Mouse (Mus musculus) natural killer cell, adult 2 months (primary cell): ENCODE results near the gene Ndufc2.

Experiments used
- DNase-seq, 2 experiments: peaks; one replicate each; pipeline ENCODE4 v3.0.0; 2022; ENCODE audit warnings: low spot score in 2 of 2

The Ndufc2 gene

DNA sequence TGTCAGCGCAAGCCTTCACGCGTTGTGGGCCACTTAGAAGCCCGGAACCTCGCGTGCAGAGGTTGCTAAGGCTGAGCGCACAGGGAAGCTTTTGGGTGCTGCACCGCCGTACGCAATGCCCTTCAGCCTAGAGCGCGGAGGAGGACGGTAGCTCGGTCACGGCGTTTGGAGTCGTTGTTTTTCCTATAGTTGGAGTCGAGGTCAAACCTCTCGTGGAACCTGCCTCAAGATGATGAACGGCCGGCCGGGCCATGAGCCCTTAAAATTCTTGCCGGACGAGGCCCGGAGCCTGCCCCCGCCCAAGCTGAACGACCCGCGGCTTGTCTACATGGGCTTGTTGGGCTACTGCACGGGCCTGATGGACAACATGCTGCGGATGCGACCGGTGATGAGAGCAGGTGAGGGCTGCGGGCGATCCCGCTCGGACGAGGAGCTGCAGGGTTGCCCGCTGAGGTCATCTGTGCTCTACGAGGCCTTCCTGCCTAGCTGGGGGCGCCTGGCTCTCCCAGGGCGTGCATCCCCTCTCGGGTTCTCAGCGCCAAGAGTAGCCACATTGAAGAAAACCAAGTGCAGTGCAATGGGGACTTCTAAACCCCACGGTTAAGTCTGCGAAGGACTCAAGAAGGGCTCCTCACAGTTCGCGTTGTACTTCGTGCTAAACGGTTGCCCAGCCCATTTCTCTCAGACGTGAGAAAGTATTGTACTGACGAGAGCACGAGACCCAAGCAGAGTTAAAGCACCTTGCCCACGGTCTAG, at the start of gene Ndufc2:
Gene Ndufc2 (plus strand): TSS at position 44 of the 756 bp plus-strand sequence.
- peak; percentile 61 to 75 for DNase-seq

DNA sequence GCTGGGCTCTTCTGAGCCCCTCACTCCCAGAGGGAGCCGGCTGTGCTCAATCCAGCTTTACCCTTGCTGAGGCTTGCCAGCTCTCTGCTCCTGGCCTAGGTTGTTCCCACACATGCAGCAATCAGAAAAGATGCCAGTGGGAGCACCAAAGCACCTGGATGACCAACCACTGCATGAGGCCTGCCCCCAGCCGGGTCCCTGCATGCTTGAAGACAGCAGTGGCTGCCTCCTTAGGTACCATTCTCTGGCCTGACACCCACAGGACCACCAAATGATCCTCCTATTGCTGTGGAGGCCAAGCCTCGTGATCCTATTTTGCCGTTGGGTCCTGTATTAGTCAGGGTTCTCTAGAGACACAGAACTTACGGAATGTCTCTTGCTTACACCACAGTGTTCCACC, 48.9 kb upstream of the Ndufc2 start:
- DNase-seq: no peak

DNA sequence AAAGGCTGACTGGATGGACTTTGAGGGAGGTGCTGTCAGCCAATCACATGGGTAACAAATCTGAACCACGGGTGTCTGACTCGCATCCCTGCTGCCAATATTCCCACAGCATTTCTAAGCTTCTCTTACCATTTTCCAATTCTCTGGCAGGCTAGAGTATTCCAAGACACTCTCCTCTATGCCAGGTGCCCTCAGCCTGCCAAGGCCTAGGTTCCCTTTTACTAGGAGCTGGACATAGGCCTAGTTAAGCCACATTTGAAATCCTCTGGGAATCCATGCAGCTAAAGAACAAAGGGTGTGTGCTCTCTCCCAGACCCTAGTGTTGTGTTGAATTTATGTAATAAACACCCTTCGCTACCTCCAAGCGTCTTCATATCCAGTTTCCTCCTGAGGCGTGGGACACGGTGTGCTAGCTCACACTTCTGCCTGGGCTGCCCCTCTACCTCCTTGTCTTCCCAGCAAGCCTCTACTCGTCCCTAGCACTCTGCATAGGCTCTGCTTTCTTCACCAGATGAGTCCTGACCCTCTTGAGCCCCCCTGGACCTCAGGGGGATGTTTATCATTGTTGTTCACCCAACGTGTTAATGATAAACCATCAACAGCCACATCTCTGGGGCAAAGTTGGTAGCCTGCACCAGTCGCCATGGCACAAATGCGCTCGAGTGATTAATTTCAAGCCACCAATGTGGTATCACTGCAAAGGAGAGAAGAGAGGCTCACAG, 47.9 kb upstream of the Ndufc2 start:
- no peak for DNase-seq

DNA sequence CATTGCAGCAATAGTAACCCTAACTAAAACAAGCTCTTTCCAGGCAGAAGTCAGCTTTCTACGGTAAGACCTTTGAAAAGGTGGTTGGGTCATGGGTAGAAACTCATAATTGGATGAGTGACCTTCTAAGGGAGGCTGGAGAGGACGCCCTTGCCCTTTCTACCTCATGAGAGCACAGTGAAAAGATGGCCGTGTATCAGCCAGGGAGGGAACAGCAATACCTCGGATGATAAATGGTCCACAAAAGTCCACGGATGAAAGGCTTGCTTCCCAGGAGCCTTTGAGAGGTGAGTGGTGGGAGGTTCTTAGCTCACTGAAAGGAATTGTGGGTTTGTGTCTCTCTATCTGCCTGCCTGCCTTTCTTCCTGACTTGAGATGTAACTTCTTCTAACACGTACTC, 46.4 kb upstream of the Ndufc2 start:
- no peak for DNase-seq

DNA sequence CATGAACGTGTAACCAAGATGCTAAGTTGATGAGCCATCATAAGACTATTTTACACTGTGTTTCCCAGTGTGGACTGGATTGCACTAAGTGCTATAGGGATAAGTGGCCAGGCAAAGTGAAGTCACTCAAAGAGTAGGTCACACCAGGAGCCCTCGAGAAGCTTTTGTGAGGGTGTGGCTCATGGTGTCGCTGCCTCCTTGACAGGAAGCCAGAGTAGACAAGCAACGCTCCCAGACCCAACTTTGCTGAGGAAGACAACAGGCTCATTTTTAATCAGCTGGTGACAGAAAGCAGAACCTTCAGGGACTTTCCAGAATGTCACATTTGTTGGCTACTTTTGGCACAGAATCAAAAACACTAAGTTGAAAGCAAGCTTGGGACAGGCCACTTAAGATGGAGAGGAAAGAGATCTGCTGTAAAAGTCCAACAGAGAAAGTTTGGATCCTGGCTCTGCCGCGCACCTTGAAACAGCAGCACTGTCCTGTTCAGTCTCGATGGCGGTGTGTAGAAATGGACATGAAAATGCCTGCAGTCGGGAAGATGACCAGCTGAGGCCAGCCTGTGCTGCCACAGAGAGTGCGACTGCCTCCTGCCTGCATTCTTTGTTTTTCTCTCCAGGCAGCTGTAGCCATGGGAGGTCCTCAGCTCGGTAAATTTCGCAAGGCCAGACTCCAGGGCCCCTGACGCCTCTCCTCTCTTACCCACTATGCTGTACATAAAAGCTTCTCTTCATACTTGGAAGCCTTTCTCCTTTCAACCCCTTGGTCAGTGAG, 44.5 kb upstream of the Ndufc2 start:
- peak in 1 of 2 experiments; percentile 41 for DNase-seq

DNA sequence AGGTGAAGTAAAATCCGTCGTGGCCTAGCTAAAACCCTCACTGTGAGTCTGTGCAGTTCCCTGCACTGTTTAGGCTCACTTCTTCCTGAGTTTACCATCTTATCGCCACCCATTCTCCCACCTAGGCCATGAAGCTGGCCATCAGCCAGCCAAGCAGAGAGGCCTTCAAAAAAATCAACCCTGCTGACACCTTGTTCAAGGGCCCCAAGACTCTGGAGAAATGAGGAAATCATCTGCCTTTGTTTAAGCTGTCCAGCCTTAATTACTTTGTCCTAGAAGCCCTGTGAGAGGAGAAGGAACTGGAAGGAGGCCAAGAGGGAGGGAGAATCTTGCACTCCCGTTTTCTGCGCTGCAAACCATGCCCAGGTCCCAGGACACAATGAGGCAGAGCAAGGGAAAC, 43.5 kb upstream of the Ndufc2 start:
- DNase-seq: no peak

DNA sequence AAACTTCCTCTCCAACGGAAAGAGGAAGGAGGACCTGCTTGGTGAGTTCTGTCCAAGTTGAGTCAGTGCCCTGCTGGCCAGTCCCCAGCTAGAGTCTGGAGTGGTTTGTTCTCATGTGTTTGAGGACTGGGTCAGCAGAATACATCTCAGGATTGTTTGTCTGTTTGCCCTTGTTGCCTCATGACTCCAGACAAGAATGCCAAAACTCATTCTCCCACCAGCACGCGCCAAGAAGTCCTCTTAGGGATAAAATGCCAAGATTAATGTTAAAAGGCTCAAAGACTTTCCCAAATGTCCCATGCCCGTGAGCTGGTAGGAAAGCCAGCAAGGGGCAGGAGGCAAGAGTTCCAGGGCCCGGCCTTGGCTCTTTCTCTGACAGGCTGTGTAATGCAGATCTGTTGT, 42.9 kb upstream of the Ndufc2 start:
- no peak for DNase-seq

DNA sequence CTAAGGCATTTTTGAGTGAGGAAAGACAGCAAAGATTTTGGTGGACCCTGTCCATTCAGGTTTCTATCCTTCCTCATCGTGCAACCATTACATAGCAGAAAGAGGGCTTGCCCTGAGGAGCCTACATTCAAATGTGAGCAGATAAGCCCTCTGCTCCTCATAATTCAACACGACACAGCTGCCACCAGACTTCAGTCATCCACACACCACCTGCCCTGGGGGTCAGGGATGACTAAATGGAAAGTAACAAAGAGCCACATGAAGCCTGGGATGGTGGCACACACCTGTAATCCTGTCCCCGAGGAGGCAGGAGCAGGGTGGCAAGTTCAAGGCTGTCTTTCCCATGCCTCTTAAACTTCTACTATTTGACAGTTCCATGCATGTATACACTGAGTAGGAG, 42.0 kb upstream of the Ndufc2 start:
- no peak for DNase-seq

DNA sequence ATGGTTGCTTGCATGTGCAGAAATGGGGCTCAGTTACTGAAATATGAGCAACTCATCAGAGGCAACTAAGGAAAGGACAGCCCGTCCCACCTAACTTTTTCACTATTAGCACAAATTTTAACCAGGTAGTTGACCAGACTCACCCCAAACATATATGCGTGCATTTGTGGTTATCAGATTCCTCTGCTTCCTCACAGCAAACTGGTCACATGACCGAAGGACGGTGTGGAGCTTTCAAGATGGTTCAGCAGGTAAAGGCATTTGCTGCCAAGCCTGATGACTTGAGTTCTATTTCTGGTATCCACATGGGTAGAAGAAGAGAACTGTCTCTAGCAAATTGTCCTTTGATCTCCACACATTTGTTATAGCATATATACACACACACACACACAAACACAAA, 41.5 kb upstream of the Ndufc2 start:
- no peak for DNase-seq

DNA sequence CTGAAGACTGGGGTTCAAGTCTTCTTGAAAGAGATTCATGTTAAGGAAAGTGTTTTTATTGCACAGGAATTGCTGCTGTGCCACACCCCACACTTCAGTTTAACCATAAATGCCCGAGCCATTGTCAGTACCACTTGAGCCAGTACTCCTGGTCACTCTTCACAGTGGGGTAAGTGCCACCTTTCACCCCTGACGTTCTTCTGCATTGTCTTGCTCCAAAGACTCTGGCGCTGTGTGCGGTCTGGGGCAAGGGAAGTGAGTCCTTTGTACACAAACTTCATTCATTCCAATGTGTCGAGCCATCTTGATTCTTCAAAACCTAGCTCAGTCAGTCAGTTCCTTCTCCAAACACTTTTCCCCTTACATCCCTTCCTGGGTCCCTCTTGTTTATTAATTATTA, 39.6 kb upstream of the Ndufc2 start:
- DNase-seq: no peak

DNA sequence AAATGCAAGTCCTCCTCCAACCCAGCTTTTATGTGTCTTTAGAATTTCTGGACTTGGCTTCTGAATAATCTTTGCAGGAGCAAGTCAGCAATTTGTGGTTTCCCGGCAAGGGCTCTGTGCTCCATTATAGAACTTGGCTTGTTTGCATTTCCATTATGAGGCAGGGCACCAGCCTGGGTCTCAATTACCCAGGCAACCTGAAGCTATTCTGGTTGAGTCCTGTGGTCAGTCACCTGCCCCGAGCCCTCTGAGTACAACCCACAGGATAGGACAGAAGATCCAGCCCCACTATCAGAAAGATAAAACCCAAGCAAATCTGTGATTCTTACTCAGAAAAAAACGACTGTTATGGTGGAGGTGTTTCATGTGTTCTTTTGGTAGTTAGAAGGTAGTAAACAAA, 38.8 kb upstream of the Ndufc2 start:
- DNase-seq: no peak

DNA sequence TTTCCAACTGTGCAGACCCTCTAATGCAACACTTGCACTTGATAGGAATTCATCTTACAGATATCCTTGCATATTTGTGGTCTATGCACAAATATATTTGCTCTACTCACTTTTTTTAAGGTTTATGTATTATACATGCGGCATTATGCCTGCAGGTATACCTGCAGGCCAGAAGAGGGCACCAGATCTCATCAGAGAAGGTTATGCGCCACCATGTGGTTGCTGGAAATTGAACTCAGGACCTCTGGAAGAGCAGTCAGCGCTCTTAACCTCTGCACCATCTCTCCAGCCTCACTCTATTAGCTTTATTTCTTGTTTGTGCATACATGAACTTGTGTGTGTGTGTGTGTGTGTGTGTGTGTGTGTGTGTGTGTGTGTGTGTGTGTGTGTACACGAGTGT, 38.3 kb upstream of the Ndufc2 start:
- peak in 1 of 2 experiments; percentile 48 for DNase-seq

DNA sequence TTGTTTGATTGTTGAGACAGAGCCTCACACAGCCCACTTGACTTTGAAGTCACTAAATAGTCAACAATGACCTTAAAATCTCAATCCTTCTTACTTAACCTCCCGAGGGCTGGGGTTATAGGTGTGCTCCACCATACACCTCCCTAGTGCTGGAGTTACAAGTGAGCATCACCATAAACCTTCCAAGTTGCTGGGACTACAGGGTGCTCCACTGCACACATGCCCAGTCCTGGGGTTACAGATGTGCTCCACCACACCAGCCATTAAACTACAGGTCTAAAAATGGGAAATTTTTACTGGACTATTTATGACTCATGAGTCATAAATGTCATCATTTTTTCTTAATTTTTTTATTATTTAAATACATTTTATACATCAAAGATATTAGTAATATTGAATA, 33.9 kb upstream of the Ndufc2 start:
- no peak for DNase-seq

DNA sequence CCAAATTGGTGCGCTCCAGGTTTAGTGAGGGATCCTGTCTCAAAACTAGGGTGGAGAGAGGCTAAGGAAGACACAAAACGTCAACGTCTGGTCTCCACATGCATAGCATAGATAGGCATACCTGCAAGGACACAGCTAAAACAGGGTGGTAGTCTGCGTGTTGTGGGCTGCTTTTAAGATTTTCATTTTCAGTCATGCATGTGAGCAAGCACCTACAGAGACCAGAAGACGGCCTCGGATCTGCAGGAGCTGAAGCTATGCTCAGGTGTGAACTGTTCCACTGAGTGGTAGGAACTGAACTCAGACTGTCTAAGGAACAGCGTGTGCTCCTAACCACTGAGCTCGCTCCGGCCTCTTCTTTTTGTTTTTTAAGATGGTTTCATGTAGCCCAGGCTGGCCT, 24.7 kb upstream of the Ndufc2 start:
- DNase-seq: no peak

DNA sequence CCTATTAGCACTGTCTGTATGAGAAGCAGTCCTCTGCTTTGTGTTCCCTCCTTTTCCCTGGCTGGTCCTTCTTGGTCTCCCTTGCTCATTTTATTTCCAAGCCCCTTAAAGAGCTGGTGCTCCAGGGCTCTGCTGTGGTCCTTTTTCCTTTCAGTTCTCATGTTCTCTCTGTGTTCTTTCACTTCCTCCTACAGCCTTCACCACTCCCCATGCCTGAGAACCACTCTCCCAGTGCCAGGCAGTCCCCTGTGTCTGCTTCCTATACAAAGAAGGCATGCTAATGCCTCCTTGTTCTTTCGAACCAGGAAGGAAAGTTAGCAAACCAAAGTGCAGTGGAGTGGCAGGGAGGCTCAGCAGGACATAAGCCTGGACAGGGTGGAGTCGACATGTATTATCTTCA, 23.9 kb upstream of the Ndufc2 start:
- no peak for DNase-seq

DNA sequence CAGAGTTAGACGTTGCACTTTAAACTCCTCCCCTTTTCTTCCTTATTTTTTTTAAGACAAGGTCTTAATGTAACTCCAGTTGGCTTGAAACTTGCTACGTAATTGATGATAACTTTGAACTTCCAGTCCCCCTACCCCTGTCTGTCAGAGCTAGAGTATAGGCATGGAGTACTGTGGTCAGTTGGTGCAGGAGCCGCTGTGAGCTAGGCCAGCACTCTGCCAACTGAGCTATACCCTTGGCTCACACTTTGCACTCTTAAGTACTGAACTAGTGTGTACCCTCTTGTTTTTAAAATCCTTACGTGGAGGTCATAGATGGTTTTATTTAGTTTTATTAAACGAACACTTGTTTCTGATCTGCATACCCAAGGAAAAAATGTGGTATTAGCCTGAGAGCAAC, 20.5 kb upstream of the Ndufc2 start:
- no peak for DNase-seq

DNA sequence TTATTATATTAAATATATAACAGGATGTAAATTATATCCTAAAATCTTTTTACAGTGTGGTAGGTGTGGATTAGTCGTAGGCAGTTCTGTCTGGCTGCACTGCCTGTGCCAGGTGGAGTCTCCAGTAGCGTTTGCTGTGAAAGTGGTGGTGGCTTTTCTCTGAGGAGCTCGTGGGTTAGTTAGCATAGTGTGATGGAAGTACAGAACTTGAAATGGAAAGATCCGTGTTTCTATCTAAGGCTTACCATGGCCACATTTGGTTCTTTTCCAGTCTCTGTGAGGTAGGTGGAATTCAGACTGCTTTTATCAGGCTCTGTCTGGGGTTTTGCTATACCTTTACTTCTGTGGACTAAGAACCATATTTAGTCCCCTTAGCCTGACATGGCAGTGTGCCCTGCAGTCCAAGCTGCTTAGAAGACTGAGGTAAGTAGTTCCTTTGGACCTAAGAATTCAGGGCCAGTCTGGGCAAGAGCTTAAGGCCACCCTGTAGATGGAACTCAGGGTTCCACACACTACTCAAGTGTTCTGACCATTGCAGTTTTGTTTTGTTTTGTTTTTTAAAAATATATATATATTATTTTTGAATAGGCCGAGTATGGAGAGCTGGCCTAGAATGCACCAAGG, 19.2 kb upstream of the Ndufc2 start:
- DNase-seq: no peak

DNA sequence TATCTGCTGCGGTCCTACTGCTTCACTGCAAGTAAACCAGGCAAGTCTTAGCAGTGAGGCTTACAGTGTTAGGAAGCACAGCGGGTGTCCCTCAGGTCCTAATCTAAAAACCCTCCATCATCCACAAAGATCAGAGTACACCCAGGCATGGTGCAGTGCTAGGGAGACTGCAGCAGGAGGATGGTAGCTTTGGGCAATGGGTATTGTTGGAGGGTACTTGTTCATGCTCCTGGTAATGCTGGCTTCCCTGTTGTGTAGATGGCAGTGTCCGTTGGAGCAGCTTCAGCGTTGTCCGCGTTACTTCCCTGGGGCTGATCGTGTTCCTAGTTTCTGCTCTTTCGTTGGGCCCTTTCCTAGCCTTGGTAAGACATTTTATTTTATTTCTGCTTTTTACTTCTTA, 17.1 kb upstream of the Ndufc2 start:
- DNase-seq: no peak

DNA sequence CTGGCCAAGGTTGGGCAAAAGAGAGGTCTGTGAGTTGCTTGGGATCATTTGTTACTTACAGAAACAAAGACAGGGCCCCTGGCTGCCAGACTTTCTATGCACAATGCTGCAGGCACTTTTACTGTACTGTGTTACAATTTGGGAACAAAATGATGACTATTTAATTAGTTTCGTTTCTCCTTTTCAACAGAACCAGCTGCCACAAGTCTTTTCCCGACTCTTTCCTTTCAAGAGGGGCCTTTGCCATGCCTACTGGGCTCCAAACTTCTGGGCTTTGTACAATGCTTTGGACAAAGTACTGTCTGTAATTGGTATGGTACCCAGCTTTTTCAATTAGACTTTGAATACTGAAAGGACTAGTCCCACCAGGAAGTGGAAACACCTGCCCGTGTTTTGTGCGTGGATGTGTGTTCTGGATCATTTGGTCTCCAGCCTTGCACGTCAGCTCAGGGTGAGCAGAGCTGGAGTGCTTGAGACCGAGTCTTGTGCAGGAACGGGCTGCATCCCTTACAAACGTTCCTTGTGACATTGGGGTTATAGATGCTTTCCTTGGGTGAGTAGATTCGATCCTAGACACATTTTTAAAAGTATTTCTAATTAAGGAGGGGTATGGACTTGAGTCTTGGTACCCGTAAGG, 16.2 kb upstream of the Ndufc2 start:
- no peak for DNase-seq

DNA sequence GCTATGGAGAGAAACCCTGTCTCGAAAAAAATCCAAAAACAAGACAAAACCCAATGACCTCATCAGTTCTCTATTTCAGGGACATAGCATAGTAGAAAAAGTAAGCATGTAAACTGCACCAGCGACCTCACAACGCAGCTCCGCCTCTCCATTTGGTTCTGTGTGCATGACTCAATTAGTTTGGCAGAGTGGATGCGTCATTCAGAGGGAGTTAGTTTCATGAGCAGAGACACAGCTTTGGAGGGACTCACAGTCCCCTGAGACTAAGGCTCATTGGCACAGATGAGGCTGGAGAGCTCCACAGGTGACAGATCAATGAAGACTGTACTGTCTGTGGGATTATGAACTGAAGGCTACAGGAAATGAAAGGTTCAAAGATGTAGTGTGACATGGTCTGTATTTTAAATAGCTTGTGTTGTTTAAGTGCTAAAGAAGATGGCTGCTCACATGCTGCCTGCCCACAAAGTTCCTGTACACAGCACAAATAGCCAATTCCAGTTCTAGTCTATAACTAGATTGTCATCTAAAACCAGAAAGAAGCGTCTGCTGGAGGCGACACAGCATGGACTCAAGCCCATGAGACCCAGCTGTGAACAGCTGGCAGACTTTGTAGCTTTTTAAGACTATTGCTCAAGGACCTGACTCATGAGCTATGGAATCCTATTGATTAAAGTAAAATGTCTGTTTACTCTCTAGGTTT, 13.5 kb upstream of the Ndufc2 start:
- DNase-seq: no peak

DNA sequence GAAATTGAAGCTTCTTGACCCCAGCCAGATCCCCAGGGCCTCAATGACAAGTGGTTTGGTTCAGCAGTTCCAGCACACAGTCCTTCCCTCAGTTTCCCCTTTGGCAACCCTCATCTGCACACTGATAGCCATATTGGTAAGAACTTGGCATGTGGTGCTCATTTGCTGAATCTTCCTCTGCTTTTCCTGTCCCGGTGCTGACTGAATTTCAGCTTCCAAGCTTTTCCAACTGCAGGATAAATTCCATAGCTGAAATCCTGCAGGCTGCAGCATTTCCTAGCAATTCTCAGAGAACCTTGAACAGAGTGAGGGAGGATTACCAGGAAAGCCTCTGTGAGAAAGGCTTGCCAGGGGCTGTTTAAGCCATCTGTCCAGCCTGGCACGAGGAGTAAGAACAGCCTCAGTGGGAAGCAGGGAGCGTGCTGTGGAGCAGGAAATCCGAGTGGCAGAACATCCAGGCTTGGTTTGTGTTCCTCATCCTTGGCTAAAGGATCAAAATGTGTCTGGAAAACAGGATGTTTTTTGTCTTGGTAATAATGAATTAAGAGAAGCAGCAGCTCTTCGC, 12.9 kb upstream of the Ndufc2 start:
- DNase-seq: no peak
